In the genomic region with DNA sequence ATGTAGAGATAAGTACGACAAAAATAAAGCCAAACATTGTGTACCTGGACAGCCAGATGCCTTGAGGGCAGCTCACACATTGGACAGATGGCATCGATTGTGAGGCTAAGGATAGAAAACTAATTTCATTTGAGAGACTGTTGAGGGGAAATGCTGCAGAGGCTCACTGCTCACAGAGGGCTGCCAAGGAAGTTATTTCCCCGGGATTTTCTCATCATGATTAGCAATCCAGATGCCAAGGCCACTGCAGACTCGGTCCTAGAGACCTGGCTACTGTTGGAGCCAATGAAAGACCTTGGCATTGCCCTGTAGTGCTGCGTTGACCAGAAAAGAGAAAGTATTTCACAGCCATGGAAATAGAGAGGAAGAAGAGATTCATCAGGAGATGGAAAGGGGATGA, we compare ENCODE assay signal across 22 mouse cellular contexts.
DNase-seq lines count a peak whose midpoint lies in the region; ATAC-seq lines count a peak whose summit lies in the region.
"Had no signal": no experiment of that assay in that cellular context is flagged by ENCODE, and none has a peak within 500 bp of the region (broad histone marks: within the 10 kb centered on the region; RNA-seq: fewer than 3 reads in every experiment).

No protein-coding gene starts in this region.

- no peaks in the 10 kb centered on the region for H3K9me3 ChIP-seq in megakaryocyte, embryonic 14.5 days
- H3K9me3 ChIP-seq: intestine, embryonic 15.5 days; limb, embryonic 15.5 days; midbrain, embryonic 15.5 days; neural tube, embryonic 15.5 days had no signal

- H3K4me1 ChIP-seq in megakaryocyte, embryonic 14.5 days, result peaks cover 62% of the 10 kb centered on the region
- H3K4me1 ChIP-seq: forebrain, embryonic 12.5 days; hindbrain, embryonic 12.5 days; midbrain, embryonic 15.5 days; neural tube, embryonic 15.5 days had no signal

- H3K4me3 ChIP-seq in megakaryocyte, embryonic 14.5 days (replicated peaks), result peak overlapping the region; percentile 87
- H3K4me3 ChIP-seq: forebrain, embryonic 12.5 days; heart, embryonic 13.5 days; hindbrain, embryonic 12.5 days; intestine, embryonic 15.5 days; limb, embryonic 15.5 days; midbrain, embryonic 15.5 days; neural tube, embryonic 15.5 days had no signal

- ATAC-seq in megakaryocyte, adult 5-6 weeks (ENCODE audit: poor library complexity, severe bottlenecking), result no peak
- ATAC-seq: liver, postnatal 0 days; midbrain, embryonic 15.5 days had no signal

- H3K27me3 ChIP-seq in megakaryocyte, embryonic 14.5 days (replicated peaks), result no peaks in the 10 kb centered on the region
- H3K27me3 ChIP-seq: CH12.LX; forebrain, embryonic 12.5 days; heart, embryonic 13.5 days; hindbrain, embryonic 12.5 days; intestine, embryonic 15.5 days; limb, embryonic 15.5 days; midbrain, embryonic 15.5 days; neural tube, embryonic 15.5 days had no signal

- intact Hi-C loops in heart, postnatal 25 days (cut with DNase I), result no loop called here

- H3K36me3 ChIP-seq in megakaryocyte, embryonic 14.5 days (replicated peaks; ENCODE audit: low read length), result peaks cover 6% of the 10 kb centered on the region
- H3K36me3 ChIP-seq: forebrain, embryonic 12.5 days; heart, embryonic 13.5 days; hindbrain, embryonic 12.5 days; intestine, embryonic 15.5 days; limb, embryonic 15.5 days; midbrain, embryonic 15.5 days; neural tube, embryonic 15.5 days had no signal

- peak; percentile 6 to 12 for DNase-seq in cerebellum, adult 18-20 months
- no peak for DNase-seq in cerebellum, postnatal 4 days (ENCODE audit: low spot score in 2 of 2)
- DNase-seq in adrenal gland, postnatal 14 days, result peak; percentile 57
- DNase-seq in cerebellum, postnatal 10 days, result peak; percentile 4 to 7
- DNase-seq in heart, postnatal 25 days (ENCODE audit: low spot score), result no peak
- DNase-seq: heart, adult 18-20 months; kidney, adult 9 months; kidney, postnatal 4 days; layer of hippocampus, postnatal 36 days; liver, postnatal 0 days; lung, postnatal 10 days; right cerebral cortex, postnatal 25 days had no signal

Comparison
In these comparisons a context has a peak if more than half of its experiments do, and no peak if none do; other contexts are left out.
1. DNase-seq: peak in cerebellum, adult 18-20 months (2 of 2), adrenal gland, postnatal 14 days (single experiment) and cerebellum, postnatal 10 days (2 of 2); none in cerebellum, postnatal 4 days (0 of 2) and heart, postnatal 25 days (single experiment).